Mouse (Mus musculus) kidney, postnatal 0 days (tissue): Measurements from ENCODE around the gene Gprc5c. TPM values are rescaled to one million over a fixed set of nuclear protein-coding genes. Genes with fewer than 3 reads are reported as not detected.
A peak's percentile ranks its signal among the peaks of the same experiment; 100 is the strongest.

Experiments
- ATAC-seq: fragments of 200-750 bp; cut with Nextera tagmentation; replicated peaks from 2 replicates; pipeline ENCODE4 v1.8.0; 2017; ENCODE audit warnings: low read depth, moderate number of reproducible peaks, moderate TSS enrichment, moderate library complexity; ENCODE audit not compliant: low FRiP score
- DNase-seq: peaks from one replicate; pipeline ENCODE4 v3.0.0-alpha.2; 2016; ENCODE audit warnings: low spot score
- H3K27ac ChIP-seq: fragments of 300-500 bp; sonication (generic); 2 replicates; pipeline ENCODE4 v1.5.1; 2014; ENCODE audit warnings: mild to moderate bottlenecking
- H3K27me3 ChIP-seq: fragments of 300-500 bp; sonication (generic); 2 replicates; pipeline ENCODE4 v1.6.1; 2014; ENCODE audit warnings: low read length, mixed read lengths; ENCODE audit not compliant: insufficient read depth
- H3K36me3 ChIP-seq: fragments of 300-500 bp; sonication (generic); 2 replicates; pipeline ENCODE4 v1.6.1; 2014; ENCODE audit warnings: low read length, mixed read lengths; ENCODE audit not compliant: insufficient read depth
- H3K4me1 ChIP-seq: fragments of 300-500 bp; sonication (generic); replicated peaks from 2 replicates; pipeline ENCODE4 v1.6.1; 2014; ENCODE audit warnings: antibody characterized with exemption, low read length, mixed read lengths; ENCODE audit not compliant: insufficient read depth
- H3K4me2 ChIP-seq: fragments of 300-500 bp; sonication (generic); 2 replicates; pipeline ENCODE4 v1.6.1; 2014; ENCODE audit warnings: mild to moderate bottlenecking, low read length, moderate library complexity, mixed read lengths
- H3K4me3 ChIP-seq: fragments of 300-500 bp; sonication (generic); replicated peaks from 2 replicates; pipeline ENCODE4 v1.5.1; 2014; ENCODE audit warnings: low read depth, low read length
- H3K9ac ChIP-seq: fragments of 300-500 bp; sonication (generic); 2 replicates; pipeline ENCODE4 v1.6.1; 2014; ENCODE audit warnings: low read depth, low read length
- H3K9me3 ChIP-seq: fragments of 300-500 bp; sonication (generic); replicated peaks from 2 replicates; pipeline ENCODE4 v1.6.1; 2016; ENCODE audit warnings: low read length, inconsistent platforms, mixed read lengths
- CTCF ChIP-seq: IDR thresholded peaks from 2 replicates; pipeline ENCODE4 v1.5.1; 2016; ENCODE audit warnings: antibody characterized with exemption, low read depth, mild to moderate bottlenecking, moderate library complexity
- WGBS: fragments of 180-500 bp; shearing (Covaris S2); extraction: QIAGEN DNeasy Blood & Tissue Kit; methylation state at CpG from one replicate; pipeline ENCODE4 v1.1.7; 2014; 5-methylcytosine and 5-hydroxymethylcytosine counted together
- polyA plus RNA-seq: library from polyadenylated mRNA; unstranded; fragments of >200 nt; fragmentation: Nextera tagmentation; extraction: Ambion mirVana; gene quantifications from 2 replicates; pipeline ENCODE4 v1.2.1, GENCODE M21; 2015

The Gprc5c gene
- polyA plus RNA-seq, 1 experiment from 2014 or later = 118 TPM

DNA sequence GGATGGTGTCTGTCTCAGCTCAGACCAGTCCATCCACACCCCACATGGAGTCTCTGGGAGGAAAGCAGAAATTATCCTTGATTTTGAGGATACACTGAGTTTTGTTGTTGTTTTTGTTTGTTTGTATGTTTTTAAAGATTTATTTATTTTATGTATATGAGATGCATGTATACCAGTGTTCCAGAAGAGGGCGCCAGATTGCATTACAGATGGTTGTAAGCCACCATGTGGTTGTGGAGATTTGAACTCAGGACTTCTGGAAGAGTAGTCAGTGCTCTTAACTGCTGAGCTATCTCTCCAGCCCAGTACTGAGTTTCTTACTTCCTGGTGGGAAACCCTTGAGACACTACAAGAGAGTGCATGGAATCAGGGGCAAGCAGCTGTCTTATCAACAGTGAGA lies 41.6 kb upstream of the Gprc5c start:
- H3K4me2 ChIP-seq = no peak overlapping the region
- no peaks in the 10 kb centered on the region for H3K9me3 ChIP-seq
- no peaks in the 10 kb centered on the region for H3K4me1 ChIP-seq
- DNase-seq (no peak), ATAC-seq (no peak)
- H3K4me3 ChIP-seq = no peak overlapping the region
- no peak overlapping the region for H3K27ac ChIP-seq
- H3K9ac ChIP-seq = no peak overlapping the region
- no peaks in the 10 kb centered on the region for H3K27me3 ChIP-seq
- TF ChIP-seq CTCF = peak; percentile 55
- H3K36me3 ChIP-seq = no peaks in the 10 kb centered on the region
- 91% methylated on average over 1 of the region's 1 CpGs for WGBS

DNA sequence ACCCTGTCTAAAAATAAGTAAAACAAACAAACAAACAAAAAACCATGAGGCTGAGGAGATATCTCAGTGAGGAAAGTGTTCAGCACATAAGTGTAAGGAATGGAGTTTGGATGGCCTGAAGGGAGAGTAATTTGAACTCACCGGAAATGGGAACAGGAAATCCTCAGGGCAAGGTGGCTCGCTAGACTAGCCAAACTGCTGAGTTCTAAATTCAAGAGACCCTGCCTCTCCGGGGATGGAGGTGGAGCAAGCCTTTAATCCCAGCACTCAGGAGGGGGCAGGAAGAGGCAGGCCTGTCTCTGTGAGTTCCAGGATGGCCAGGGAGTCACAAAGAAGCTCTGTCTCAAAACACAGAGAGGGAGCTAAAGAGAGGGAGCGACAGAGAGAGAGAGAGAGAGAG lies 40.6 kb upstream of the Gprc5c start:
- H3K36me3 ChIP-seq = no peaks in the 10 kb centered on the region
- 16% methylated on average over 4 of the region's 4 CpGs for WGBS
- H3K4me1 ChIP-seq = no peaks in the 10 kb centered on the region
- no peak overlapping the region for H3K4me3 ChIP-seq
- no peaks in the 10 kb centered on the region for H3K9me3 ChIP-seq
- DNase-seq (no peak), ATAC-seq (no peak)
- H3K27me3 ChIP-seq = no peaks in the 10 kb centered on the region
- TF ChIP-seq CTCF = no peak
- no peak overlapping the region for H3K4me2 ChIP-seq
- H3K9ac ChIP-seq = no peak overlapping the region
- no peak overlapping the region for H3K27ac ChIP-seq

DNA sequence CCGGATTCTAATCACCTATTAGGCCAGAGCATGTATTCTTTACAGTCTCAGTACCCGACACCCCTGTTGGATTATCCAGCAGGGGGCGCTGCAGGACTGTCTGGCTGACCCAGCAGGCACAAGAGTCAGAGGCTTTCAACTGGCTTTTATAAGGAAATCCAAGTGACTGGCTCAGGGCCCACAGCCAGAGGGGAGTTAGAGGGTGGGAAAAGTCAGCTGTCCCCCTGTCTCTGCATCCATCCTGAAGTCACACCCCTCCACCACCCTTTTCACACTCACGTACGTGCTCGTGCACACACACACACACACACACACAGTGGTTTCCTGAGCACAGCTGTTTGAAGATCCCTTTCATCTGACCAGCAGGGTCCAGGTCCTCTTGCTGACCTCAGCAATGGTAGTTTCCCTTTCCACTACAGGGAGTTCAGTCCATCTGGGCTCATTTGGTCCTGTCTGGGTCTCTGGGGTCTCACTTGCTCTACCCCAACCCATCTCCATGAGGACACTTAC lies 38.2 kb upstream of the Gprc5c start:
- no peak overlapping the region for H3K9ac ChIP-seq
- ATAC-seq (peak; percentile 52), DNase-seq (peak; percentile 94)
- 5% methylated on average over 6 of the region's 6 CpGs for WGBS
- H3K9me3 ChIP-seq = no peaks in the 10 kb centered on the region
- no peaks in the 10 kb centered on the region for H3K27me3 ChIP-seq
- no peak overlapping the region for H3K27ac ChIP-seq
- H3K4me3 ChIP-seq = no peak overlapping the region
- H3K4me1 ChIP-seq = no peaks in the 10 kb centered on the region
- peak; percentile 98 for TF ChIP-seq CTCF
- no peak overlapping the region for H3K4me2 ChIP-seq
- no peaks in the 10 kb centered on the region for H3K36me3 ChIP-seq

DNA sequence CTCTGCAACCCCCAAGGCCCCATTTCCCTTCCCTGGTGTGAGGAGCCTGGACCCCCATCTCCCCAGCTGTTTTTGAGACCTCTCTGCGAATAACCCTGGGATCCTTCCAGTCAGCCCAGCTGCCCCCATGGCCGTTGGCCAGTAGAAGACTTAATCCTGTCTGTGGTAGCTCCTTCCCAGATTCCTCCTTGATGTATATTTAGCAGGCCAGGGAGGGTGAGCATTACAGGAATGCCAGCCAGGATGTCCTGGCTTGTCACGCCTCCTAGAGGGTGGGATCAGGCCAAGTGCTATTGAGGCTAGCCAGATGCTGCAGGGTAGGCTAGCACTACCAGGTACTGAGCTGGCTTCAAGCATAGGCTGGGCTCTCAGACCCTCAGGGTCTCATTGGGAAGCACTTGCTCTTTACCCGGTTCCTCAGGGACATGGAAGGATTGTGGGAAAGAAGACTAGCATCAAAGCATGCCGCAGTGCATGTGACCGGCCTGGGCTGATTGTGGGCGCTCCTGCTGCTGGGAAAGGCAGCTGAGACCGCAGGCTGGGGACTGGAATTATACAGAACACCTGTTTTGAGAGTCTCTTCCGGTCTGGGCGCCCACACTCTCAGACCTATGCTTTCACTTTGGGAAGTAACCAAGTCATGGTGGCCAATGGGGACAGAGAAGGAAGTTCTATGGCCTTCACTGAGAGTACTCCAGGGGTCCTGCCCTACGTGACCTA lies 35.9 kb upstream of the Gprc5c start:
- WGBS = 78% methylated on average over 11 of the region's 11 CpGs
- Histone ChIP-seq H3K4me1 (no peaks in the 10 kb centered on the region), H3K36me3 (no peaks in the 10 kb centered on the region), H3K9ac (no peak overlapping the region), H3K9me3 (no peaks in the 10 kb centered on the region), H3K4me3 (no peak overlapping the region), H3K27me3 (no peaks in the 10 kb centered on the region), H3K4me2 (no peak overlapping the region), H3K27ac (no peak overlapping the region)
- ATAC-seq (no peak), DNase-seq (no peak)
- TF ChIP-seq CTCF = no peak

DNA sequence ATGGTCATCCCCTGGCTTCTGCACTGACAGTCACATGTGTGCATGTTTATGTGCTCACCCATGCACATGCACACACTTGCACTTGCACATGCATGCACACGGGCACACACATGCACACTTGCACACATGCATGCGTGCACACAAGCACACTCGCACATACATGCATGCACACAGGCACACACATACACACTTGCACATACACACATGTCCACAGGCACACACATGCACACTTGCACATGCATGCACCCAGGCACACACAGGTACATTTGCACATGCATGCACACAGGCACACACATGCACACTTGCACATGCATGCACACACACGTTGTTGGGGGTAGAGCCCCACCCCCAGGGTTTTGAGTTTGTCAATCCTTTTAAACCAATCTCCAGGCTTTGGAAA lies 34.0 kb upstream of the Gprc5c start:
- Histone ChIP-seq H3K9ac (no peak overlapping the region), H3K4me2 (no peak overlapping the region), H3K4me1 (no peaks in the 10 kb centered on the region), H3K27me3 (no peaks in the 10 kb centered on the region), H3K27ac (no peak overlapping the region), H3K4me3 (no peak overlapping the region), H3K36me3 (no peaks in the 10 kb centered on the region), H3K9me3 (no peaks in the 10 kb centered on the region)
- WGBS = 94% methylated on average over 4 of the region's 4 CpGs
- ATAC-seq = no peak
- TF ChIP-seq CTCF = no peak
- no peak for DNase-seq

DNA sequence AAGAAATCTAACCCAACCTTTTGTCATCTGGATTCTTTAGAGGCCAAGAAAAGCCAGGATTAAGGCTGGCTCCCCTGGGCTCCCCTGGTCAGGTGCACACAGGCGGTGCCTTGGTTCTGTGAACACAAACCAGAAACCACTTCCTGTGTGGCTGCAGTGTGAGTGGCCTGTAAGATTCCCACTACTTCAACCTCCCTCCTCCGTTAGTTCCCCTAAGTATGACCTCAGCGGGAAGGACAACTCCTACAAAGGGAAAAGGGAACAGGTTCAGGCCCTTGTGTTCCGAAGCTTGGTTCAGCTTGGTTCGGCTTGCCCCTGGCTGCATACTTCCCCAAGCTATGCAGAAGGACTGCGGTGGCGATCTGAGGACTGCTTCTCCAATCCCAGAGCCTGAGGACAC lies 32.8 kb upstream of the Gprc5c start:
- 88% methylated on average over 7 of the region's 7 CpGs for WGBS
- no peaks in the 10 kb centered on the region for H3K36me3 ChIP-seq
- no peak for TF ChIP-seq CTCF
- H3K27ac ChIP-seq = no peak overlapping the region
- DNase-seq = no peak
- H3K4me2 ChIP-seq = no peak overlapping the region
- H3K4me1 ChIP-seq = peaks cover 8% of the 10 kb centered on the region; the same call in 1 of the 2 replicates
- H3K9ac ChIP-seq = no peak overlapping the region
- no peak for ATAC-seq
- no peaks in the 10 kb centered on the region for H3K27me3 ChIP-seq
- H3K4me3 ChIP-seq = no peak overlapping the region
- H3K9me3 ChIP-seq = no peaks in the 10 kb centered on the region
